ENCODE assay signal across 12 mouse cellular contexts in genomic region chr15:101279430-101279999, GRCm38 (mm10). TPM values are rescaled to one million over a fixed set of nuclear protein-coding genes. Genes with fewer than 3 reads are reported as not detected.
DNase-seq lines count a peak whose midpoint lies in the region; ATAC-seq and TF ChIP-seq lines count a peak whose summit lies in the region.
"Had no signal": no experiment of that assay in that cellular context is flagged by ENCODE, and none has a peak within 500 bp of the region (broad histone marks: within the 10 kb centered on the region; RNA-seq: fewer than 3 reads in every experiment).

No protein-coding gene starts in this region.

- no peaks in the 10 kb centered on the region for H3K27me3 ChIP-seq in hindbrain, embryonic 12.5 days
- no peaks in the 10 kb centered on the region for H3K27me3 ChIP-seq in hindbrain, embryonic 11.5 days (ENCODE audit: control insufficient read depth, insufficient read depth, low read length)
- no peaks in the 10 kb centered on the region for H3K27me3 ChIP-seq in E14TG2a.4 (ENCODE audit: insufficient read depth, low read length)
- H3K27me3 ChIP-seq in limb, embryonic 10.5 days (ENCODE audit: low read depth, poor library complexity, severe bottlenecking) = no peaks in the 10 kb centered on the region

- peaks cover 24% of the 10 kb centered on the region for H3K4me1 ChIP-seq in hindbrain, embryonic 12.5 days
- H3K4me1 ChIP-seq in hindbrain, embryonic 11.5 days (replicated peaks; ENCODE audit: control insufficient read depth, insufficient read depth, low read length) = peaks cover 5% of the 10 kb centered on the region
- H3K4me1 ChIP-seq in E14TG2a.4 (replicated peaks; ENCODE audit: low read depth, low read length) = peaks cover 84% of the 10 kb centered on the region
- peaks cover 32% of the 10 kb centered on the region for H3K4me1 ChIP-seq in limb, embryonic 10.5 days

- no peak overlapping the region for H3K27ac ChIP-seq in hindbrain, embryonic 12.5 days
- no peak overlapping the region for H3K27ac ChIP-seq in hindbrain, embryonic 11.5 days (ENCODE audit: low read depth, low read length)
- peak overlapping the region; percentile 32; the same call in 1 of the 2 replicates for H3K27ac ChIP-seq in limb, embryonic 10.5 days

- H3K9ac ChIP-seq in hindbrain, embryonic 12.5 days = 0 out of 2 replicates have a peak overlapping the region, but pooled peaks have one; percentile 8
- H3K9ac ChIP-seq in hindbrain, embryonic 11.5 days (ENCODE audit: low read depth, low read length) = no peak overlapping the region

- 68% methylated on average over 12 of the region's 12 CpGs for WGBS in hindbrain, embryonic 12.5 days
- WGBS in hindbrain, embryonic 11.5 days = 64% methylated on average over 12 of the region's 12 CpGs
- 64% methylated on average over 12 of the region's 12 CpGs for WGBS in limb, embryonic 10.5 days

- no peak overlapping the region for H3K4me3 ChIP-seq in hindbrain, embryonic 12.5 days
- no peak overlapping the region for H3K4me3 ChIP-seq in hindbrain, embryonic 11.5 days (ENCODE audit: low read depth, low read length)
- H3K4me3 ChIP-seq in E14TG2a.4 (replicated peaks; ENCODE audit: low read length) = peak overlapping the region; percentile 48; the same call in 1 of the 2 replicates
- no peak overlapping the region for H3K4me3 ChIP-seq in limb, embryonic 10.5 days

- ATAC-seq in hindbrain, embryonic 12.5 days (ENCODE audit: low FRiP score) = no peak
- ATAC-seq in hindbrain, embryonic 11.5 days (ENCODE audit: low FRiP score) = no peak
- ATAC-seq: activated CD4-positive, CD25-positive, alpha-beta regulatory T cell, adult 4 months; midbrain, embryonic 16.5 days had no signal

- no peak for DNase-seq in hindbrain, embryonic 11.5 days (ENCODE audit: low spot score)
- DNase-seq in adrenal gland, adult (ENCODE audit: inconsistent age in 2 of 2, low spot score in 1 of 2) = peak; percentile 97
- DNase-seq in limb, embryonic 10.5 days (ENCODE audit: low spot score) = no peak
- DNase-seq in urinary bladder, postnatal 25 days (ENCODE audit: low spot score) = no peak
- DNase-seq in spleen, postnatal 14 days (ENCODE audit: low spot score in 2 of 2) = no peak
- DNase-seq: cerebellum, adult 11 months; lung, postnatal 14 days had no signal

- H3K36me3 ChIP-seq in hindbrain, embryonic 12.5 days = no peaks in the 10 kb centered on the region
- no peaks in the 10 kb centered on the region for H3K36me3 ChIP-seq in hindbrain, embryonic 11.5 days (ENCODE audit: control insufficient read depth, insufficient read depth, low read length)
- peaks cover 10% of the 10 kb centered on the region for H3K36me3 ChIP-seq in E14TG2a.4 (ENCODE audit: insufficient read depth, low read length)
- no peaks in the 10 kb centered on the region for H3K36me3 ChIP-seq in limb, embryonic 10.5 days

- no peak for TF ChIP-seq CTCF in E14TG2a.4 (conservative IDR thresholded peaks at IDR 0.05; ENCODE audit: low read length)

- no peak overlapping the region for H3K4me2 ChIP-seq in hindbrain, embryonic 12.5 days (replicated peaks)
- H3K4me2 ChIP-seq in hindbrain, embryonic 11.5 days (replicated peaks; ENCODE audit: low read depth, low read length) = no peak overlapping the region

- H3K9me3 ChIP-seq in hindbrain, embryonic 12.5 days (replicated peaks) = no peaks in the 10 kb centered on the region
- H3K9me3 ChIP-seq in hindbrain, embryonic 11.5 days (ENCODE audit: control insufficient read depth, low read length) = no peaks in the 10 kb centered on the region
- no peaks in the 10 kb centered on the region for H3K9me3 ChIP-seq in E14TG2a.4 (ENCODE audit: low read length)
- H3K9me3 ChIP-seq in limb, embryonic 10.5 days (replicated peaks) = no peaks in the 10 kb centered on the region

RNA-seq across cellular contexts. Expression of gene Atg101, which starts 4.6 kb away (rescaled TPM):
- 62.0 and 66.5 TPM in 2 replicates for polyA plus RNA-seq in hindbrain, embryonic 12.5 days (2016; fragmentation: Nextera tagmentation; extraction: Ambion mirVana)
- polyA plus RNA-seq in hindbrain, embryonic 11.5 days (2014; fragmentation: Nextera tagmentation; extraction: Ambion mirVana) = 66.5 and 69.6 TPM in 2 replicates
- polyA plus RNA-seq in limb, embryonic 10.5 days (2016; fragmentation: Nextera tagmentation; extraction: Ambion mirVana) = 92.3 and 97.5 TPM in 2 replicates

RNA-seq across cellular contexts. Expression of gene 6030408B16Rik, which starts 13.5 kb away (rescaled TPM):
- polyA plus RNA-seq in hindbrain, embryonic 12.5 days (2016; fragmentation: Nextera tagmentation; extraction: Ambion mirVana) = 0.31 and 0.87 TPM in 2 replicates
- 0.17 and 0.25 TPM in 2 replicates for polyA plus RNA-seq in hindbrain, embryonic 11.5 days (2014; fragmentation: Nextera tagmentation; extraction: Ambion mirVana)
- polyA plus RNA-seq in limb, embryonic 10.5 days (2016; fragmentation: Nextera tagmentation; extraction: Ambion mirVana) = 1.8 and 4.1 TPM in 2 replicates
- polyA plus RNA-seq: large intestine, adult 2 months had no signal

RNA-seq across cellular contexts. Expression of gene Nr4a1, which starts 25.4 kb away (rescaled TPM):
- polyA plus RNA-seq in hindbrain, embryonic 12.5 days (2016; fragmentation: Nextera tagmentation; extraction: Ambion mirVana) = 4.4 and 5.5 TPM in 2 replicates
- polyA plus RNA-seq in hindbrain, embryonic 11.5 days (2014; fragmentation: Nextera tagmentation; extraction: Ambion mirVana) = 2.2 and 2.9 TPM in 2 replicates
- 4.1 and 7.1 TPM in 2 replicates for polyA plus RNA-seq in limb, embryonic 10.5 days (2016; fragmentation: Nextera tagmentation; extraction: Ambion mirVana)

RNA-seq across cellular contexts. Expression of gene Grasp, which starts 55.5 kb away (rescaled TPM):
- polyA plus RNA-seq in hindbrain, embryonic 12.5 days (2016; fragmentation: Nextera tagmentation; extraction: Ambion mirVana) = 4.8 and 8.2 TPM in 2 replicates
- polyA plus RNA-seq in hindbrain, embryonic 11.5 days (2014; fragmentation: Nextera tagmentation; extraction: Ambion mirVana) = 4.5 and 5.0 TPM in 2 replicates
- polyA plus RNA-seq in limb, embryonic 10.5 days (2016; fragmentation: Nextera tagmentation; extraction: Ambion mirVana) = 5.4 and 6.9 TPM in 2 replicates
- polyA plus RNA-seq: activated CD4-positive, CD25-positive, alpha-beta regulatory T cell, adult 4 months had no signal

Comparison
In these comparisons a context has a peak if more than half of its experiments do, and no peak if none do; other contexts are left out.
1. DNase-seq: peak in adrenal gland, adult (2 of 2); none in hindbrain, embryonic 11.5 days (single experiment), limb, embryonic 10.5 days (single experiment), urinary bladder, postnatal 25 days (single experiment) and spleen, postnatal 14 days (0 of 2).